Mouse (Mus musculus) myocyte (in vitro differentiated cells): Measurements from ENCODE around the gene Abcc12.

Source experiments
- CEBPB ChIP-seq: IDR thresholded peaks from 2 replicates; pipeline ENCODE4 v1.6.1; 2011; ENCODE audit warnings: mild to moderate bottlenecking, moderate library complexity; ENCODE audit not compliant: poor library complexity, insufficient read depth, severe bottlenecking
- E2F4 ChIP-seq: IDR thresholded peaks from one replicate; pipeline ENCODE4 v1.6.1; 2011; ENCODE audit warnings: mild to moderate bottlenecking, control low read depth, moderate library complexity; ENCODE audit not compliant: insufficient read depth
- MYOD1 ChIP-seq, 3 experiments: IDR thresholded peaks; one replicate each; pipeline ENCODE4 v1.6.1; 2011; ENCODE audit warnings: control low read depth in 2 of 3, low read depth in 2 of 3, mild to moderate bottlenecking in 2 of 3, moderate library complexity in 1 of 3; ENCODE audit not compliant: insufficient read length in 2 of 3, control insufficient read depth in 1 of 3
- MYOG ChIP-seq, 3 experiments: IDR thresholded peaks; one replicate each; pipeline ENCODE4 v1.6.1; 2011; ENCODE audit warnings: control low read depth in 2 of 3, low read depth in 2 of 3, mild to moderate bottlenecking in 2 of 3; ENCODE audit not compliant: insufficient read length in 2 of 3, control insufficient read depth in 1 of 3, insufficient read depth in 1 of 3
- POLR2A ChIP-seq: IDR thresholded peaks from one replicate; pipeline ENCODE4 v1.6.1; 2011; ENCODE audit warnings: low read depth, mild to moderate bottlenecking, control low read depth, moderate library complexity; ENCODE audit not compliant: insufficient read length
- POLR2AphosphoS2 ChIP-seq: IDR thresholded peaks from one replicate; pipeline ENCODE4 v1.6.1; 2011; ENCODE audit warnings: low read depth, control low read depth; ENCODE audit not compliant: insufficient read length
- REST ChIP-seq: IDR thresholded peaks from one replicate; pipeline ENCODE4 v1.6.1; 2011; ENCODE audit warnings: mild to moderate bottlenecking, control low read depth, moderate library complexity; ENCODE audit not compliant: insufficient read depth, insufficient read length
- TCF12 ChIP-seq: IDR thresholded peaks from one replicate; pipeline ENCODE4 v1.6.1; 2011; ENCODE audit warnings: mild to moderate bottlenecking, control low read depth; ENCODE audit not compliant: poor library complexity, insufficient read depth, severe bottlenecking

DNA sequence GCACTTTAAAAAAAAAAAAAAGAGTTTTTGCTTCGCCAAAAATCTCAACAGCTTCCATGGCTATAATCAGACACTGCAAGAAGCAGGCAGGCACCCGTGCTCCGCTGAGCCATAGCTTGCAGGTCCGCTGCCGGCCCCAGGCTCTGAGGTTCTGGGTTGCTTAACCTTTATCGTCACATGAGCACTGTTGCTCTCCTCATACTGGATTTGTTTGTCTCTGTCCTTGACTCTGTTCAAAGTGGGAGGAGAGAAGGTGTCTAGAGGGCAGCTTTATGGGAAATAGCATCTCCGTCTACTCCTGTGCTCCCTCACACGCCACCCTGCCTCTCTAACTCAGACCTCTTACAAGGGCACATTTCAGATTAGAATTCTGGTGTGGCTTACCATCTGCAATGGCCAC is 1.8 kb downstream of the Abcc12 start:
- TF ChIP-seq MYOD1 (IDR thresholded peaks at IDR 0.05; ENCODE audit: control insufficient read depth in 1 of 3, insufficient read length in 2 of 3, low read depth in 2 of 3) (no peak), TCF12 (no peak), MYOG (IDR thresholded peaks at IDR 0.05; ENCODE audit: control insufficient read depth in 1 of 3, insufficient read depth in 1 of 3, insufficient read length in 2 of 3, low read depth in 2 of 3) (no peak), CEBPB (no peak), POLR2A (no peak), POLR2AphosphoS2 (no peak), E2F4 (no peak), REST (no peak)
